Mouse (Mus musculus): Measurements from ENCODE around the gene Snrpa. TPM values are rescaled to one million over a fixed set of nuclear protein-coding genes. Genes with fewer than 3 reads are reported as not detected.

Gene Snrpa
- total RNA-seq, 4 experiments from 2014 or later: 39.6 to 48.6 (median 47.4) TPM

DNA sequence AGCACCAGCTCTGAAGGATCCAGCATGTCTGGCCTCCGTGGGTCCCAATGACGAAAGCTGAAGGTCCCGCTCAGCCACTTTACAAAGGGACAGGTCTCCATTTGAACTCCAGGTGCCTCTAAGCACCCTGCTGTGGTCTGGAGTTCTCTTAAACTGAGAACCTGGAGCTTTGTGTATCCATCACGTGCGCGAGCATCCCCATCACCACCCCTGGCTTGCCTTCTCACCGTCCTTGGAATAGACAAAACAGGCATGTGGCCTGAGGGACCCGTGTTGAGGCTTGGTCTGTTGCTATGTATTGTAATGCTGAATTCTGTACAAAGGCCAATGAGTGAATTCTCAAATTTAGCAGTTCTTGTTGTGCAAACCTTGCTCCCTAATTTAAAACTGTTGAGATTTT, 2.7 kb upstream of the Snrpa start:
- no peak for DNase-seq (ENCODE audit: low spot score)

DNA sequence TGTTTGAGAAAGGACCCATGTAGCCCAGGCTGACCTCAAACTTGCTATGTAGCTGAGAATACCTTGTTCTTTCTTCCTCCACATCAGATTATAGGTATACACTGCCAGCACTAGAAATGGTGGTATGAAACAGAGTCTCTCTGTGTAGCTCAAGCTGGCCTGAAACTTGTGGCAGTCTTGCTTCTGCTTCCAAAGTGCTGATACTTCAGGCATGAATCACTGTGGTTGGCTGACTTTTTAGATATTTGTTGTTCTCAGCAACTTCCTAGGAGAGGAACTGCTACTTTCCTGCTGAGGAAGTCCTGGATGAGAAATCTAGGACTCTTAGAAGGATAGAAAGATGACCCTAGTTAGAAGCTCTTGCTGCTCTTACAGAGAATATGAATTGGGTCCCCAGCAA, 2.3 kb upstream of the Snrpa start:
- no peak for DNase-seq (ENCODE audit: low spot score)

DNA sequence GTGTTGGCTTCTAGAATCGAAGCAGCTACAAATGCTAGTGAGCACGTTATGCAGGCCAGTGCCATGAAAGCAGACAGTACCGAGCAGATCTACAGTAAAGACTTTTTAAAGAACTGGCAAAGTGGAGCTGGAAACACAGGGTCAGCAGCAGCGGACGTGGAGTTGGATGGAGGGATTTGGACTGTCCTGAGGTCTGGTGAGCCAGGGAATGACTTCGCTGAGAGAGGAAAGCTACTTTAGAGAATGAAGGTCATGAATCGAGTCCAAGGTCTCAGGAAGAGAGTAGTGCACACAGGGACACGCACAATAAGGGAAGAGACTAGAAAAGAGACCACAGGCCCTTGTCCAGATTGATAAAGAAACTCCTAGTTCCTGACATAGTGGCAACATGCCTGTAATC, 1.6 kb upstream of the Snrpa start:
- no peak for DNase-seq (ENCODE audit: low spot score)

DNA sequence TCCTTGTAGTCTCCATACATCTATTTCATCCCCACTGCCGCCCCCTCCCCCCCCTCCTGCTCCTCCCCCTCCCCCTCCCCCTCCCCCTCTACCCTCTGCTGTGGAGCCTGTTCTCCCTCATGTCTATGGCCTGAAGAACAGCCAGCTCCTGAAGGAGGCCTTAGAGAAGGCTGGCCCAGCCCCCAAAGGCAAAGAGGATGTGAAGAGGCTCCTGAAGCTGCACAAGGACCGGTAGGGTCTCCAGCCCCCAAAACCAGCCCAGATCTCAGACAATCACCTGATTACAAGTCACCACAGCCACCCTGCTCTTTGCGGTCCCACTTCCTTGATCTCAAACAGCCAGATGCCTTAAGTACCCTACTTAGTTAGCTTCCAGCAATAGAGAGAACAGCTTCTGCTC, 1.1 kb upstream of the Snrpa start:
- no peak for DNase-seq (ENCODE audit: low spot score)

DNA sequence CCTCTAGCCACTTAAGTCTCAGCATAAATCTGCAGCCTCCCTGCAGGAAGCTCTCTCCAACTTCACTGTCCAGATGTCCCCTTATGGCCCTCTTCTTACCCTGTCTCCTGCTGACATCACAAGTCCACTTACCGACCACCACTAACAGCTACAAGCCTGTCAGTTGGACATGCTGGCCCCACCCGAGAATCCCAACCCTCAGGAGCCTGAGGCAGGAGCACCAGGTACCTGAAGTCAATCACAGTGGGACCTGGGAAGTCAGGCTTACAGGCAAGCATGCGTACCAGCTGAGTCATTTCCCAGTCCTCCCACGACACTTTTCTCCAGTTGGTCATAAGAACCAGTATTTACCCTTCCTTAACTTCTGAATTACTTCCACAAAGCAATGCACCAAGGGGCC, 2.3 kb downstream of the Snrpa start:
- no peak for DNase-seq (ENCODE audit: low spot score)

DNA sequence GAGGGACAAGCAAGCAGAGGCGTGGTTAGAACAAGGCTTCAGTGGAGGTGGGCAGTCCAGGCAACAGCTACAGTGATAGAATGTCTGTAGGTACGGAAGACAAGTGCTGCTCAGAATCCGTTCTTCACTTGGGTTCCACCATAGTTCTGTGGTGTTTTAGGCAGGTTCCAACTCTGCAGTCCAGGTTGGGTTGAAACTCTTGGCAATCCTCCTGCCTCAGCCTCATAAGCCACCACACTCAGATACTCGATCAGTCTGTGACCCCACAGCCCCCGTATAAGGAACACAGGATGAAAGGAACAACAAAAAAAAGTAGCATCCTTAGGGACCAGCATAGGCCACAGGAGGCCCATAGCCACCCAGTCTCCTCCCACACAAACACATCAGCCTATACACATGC, 3.6 kb downstream of the Snrpa start:
- DNase-seq (ENCODE audit: low spot score): no peak

DNA sequence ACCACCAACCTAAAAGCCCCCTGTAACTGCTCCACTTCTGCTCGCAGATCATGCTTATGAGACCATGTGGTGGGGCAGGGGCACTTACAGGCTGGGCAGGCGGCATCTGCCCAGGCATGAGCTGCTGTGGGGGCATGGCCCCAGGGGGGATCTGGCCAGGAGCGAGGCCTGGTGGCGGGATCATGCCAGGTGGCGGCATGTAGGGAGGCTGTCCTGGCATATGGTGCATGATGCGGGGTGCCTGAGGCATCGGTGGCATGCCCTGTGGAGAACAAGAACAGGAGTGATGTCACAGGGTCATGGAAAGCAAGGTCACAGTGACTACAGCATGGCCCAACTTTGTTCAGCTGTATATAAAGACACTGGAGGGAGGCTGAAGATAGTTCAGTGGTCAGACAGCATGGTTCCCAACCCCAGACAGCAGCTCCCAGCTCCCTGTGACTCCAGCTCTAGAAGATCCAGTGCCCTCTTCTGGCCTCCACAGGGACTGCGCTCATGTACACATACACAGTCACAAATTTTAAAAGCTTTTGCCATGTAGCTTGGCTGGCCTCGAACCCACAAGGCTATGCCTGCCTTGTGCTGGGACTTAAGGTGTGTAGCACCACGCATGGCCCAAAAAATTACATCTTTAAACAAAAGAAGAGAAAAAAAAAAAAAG, 6.7 kb downstream of the Snrpa start:
- DNase-seq (ENCODE audit: low spot score): no peak

DNA sequence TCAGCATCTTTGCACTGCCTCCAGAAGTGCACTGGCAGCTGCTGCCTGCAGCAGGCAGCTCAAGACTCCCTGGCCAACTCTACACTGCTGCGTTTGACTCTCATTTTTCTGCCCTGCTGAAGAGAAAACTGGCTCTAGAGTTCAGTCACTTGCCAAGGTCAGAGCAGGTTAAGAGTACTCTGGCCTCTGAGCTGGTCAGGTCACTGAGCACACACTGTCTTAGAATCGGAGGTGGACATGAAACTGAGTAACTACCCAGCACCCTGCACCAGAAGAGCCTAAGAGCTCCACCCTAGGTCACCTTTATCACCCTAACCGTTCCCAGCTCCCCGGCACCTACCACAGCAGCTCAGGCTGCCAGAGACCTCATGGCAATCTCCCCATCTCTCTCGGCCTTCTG, 10.1 kb downstream of the Snrpa start:
- no peak for DNase-seq (ENCODE audit: low spot score)

DNA sequence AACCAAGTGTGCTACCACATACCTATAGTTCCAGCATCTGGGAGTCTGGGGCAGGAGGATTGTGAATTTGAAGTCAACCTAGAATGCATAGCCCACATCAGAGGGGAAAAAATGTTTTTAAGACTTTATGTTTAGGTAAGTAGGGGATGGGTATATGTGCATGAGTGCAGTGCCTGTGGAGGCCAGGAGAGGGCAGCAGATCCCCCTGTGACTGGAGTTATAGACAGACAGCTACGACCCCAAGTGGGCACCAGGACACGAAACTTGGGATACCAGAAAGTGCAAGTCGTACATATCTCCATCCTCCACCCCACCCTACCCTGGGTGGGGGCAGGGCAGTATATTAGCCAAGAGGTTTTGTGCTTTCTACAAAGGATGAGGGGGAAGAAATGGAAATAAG, 11.1 kb downstream of the Snrpa start:
- no peak for DNase-seq (ENCODE audit: low spot score)

DNA sequence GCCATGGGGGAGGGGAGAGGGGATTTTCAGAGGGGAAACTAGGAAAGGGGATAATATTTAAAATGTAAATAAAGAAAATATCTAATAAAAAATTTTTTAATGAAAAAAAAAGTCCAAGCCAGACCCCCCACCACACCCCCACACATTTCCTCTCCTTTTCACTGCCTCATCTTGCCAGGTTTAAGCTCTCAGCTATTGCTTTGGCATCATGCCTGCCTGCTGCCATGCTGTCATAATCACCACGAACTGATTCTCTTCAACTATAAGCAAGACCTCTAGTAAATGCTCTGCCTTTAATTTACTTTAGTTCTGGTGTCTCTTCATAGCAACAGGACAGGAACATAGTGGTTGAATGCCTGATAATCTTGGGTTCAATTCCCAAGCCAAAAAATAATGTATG, 13.6 kb downstream of the Snrpa start:
- no peak for DNase-seq (ENCODE audit: low spot score)

DNA sequence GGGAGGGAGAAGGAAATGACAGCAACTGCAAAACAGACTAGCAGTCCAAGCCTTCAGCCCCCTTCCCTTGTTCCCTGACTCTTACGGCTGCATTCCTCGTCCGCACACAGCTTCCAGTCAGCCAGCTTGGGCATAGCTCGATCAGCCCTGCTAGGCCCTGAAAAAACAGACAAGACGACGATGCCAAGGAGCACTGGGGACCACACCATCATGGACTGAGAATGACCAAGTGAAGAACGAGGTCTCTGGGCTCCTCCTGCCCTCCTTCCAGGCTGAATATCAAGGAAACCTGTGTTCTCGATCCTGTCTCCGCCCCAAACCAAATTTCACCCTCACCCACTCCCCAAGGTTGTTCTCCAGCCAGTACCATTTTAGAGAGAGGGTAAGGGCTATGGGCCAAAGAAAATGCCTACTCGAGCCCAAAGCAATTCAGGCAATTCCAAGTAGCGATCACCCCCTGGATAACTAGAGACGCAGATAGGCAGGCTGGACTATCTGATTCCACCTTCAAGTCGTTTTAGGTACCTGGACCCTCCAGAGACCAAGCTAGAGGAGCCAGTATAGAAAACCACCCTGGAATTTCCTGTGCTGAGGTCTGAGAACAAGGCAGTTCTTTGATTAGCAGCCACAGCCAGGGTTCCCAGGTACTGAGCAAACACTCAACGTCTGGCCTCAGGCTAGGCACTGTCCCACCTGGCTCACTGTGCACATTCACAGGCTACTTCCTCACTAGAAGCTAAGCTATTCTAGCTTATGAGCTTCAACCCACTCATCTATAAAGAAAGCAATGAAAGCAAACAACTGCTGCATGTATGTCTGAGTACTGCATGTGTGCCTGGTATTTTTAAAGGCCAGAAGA, 15.0 kb downstream of the Snrpa start, which contains the start of the genes Gm21983 and Mia:
Gm21983 (minus strand) TSS at position 250 of the 859 bp plus-strand sequence.
Mia (minus strand) TSS at position 321 of the 859 bp plus-strand sequence.
- DNase-seq (ENCODE audit: low spot score): no peak

DNA sequence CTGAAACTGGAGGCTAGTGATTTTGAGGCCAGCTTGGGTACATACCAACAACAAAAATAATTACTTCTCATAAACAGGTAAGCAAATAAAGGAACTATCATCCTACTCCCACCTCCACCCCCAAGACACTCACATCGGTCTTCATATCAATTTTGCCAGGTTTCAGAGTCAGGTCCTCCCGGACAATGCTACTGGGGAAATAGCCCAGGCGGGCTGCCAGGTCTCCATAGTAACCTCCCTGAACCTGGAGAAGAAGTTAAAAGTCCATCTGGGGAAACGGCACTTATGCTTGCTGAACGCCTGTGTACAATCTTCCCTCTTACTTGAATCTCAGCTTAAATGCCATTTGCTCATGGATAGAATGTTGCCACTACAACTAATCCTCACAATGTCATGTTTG, 16.0 kb downstream of the Snrpa start:
- peak; percentile 69 for DNase-seq (ENCODE audit: low spot score)

DNA sequence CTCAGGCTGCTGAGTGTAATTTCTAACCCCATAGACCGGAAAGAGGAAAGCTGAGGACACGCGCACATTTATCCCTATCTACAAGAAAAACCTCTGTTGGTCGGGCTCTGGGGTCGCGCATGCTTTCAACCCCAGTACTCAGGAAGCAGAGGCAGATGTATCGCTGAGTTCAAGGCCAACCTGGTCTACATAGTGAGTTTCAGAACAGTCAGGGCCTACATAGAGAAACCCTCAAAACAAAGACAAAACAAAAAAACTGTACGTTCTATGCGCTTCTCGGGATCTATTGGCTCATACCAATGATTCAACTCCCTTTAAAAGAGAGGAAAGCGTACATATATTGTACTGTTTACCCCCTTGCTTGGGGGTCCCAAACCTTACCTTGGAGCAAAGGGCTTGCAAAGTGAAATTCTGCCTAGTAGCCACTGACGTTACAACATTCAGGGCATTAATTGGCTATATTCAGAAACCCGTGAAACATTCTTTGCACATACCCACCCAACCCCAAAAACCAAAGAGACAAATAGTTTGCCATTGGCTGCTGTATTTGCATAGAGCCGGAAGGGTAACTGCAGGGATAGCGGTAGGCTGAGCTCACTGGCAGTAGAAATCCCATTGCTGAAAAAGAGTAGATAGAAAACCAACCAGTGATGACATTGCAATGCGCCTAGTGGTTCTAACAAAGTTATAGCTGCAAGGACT, 16.7 kb downstream of the Snrpa start:
- DNase-seq (ENCODE audit: low spot score): no peak

DNA sequence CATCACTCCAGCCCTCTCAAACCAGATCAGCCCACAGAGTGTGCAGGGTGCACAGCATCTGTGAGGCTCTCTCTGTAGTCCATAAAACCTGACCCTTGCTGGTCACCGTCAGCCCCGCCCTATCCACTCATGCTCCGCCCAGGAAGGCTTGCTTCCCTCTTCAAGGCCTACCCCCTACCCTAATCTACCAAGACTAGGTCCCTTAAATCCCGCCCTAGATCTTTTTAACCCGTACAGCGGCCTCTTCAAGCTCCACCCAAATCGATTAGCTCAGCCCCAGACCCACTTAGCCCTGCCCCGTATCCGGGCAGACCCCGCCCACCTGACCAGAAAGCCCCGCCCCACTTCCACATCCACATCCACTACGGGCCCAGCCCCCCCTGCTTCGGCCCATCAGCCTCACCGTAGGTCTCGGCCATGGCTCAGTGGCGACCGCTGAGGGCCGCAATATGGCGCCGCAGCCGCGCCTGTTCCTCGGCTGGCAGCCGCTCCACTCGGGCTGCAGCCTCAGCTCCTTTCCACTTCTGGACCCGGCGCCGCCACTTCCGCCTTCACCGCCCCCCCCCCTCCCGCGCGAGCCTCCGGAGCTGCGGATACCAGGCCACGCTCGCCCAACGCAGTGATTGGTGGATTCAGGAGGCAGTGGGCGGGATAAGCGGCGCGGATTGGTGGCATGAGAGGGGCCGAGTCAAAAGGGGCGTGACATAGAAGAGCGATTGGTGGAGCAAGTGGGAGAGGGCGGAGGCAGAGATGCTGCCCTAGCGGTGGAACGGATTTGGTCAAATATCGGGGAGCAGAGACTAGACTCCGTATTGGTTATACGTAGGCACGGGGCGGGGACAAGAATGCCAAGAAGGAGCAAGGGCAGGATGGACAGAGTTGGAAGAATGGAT, 17.5 kb downstream of the Snrpa start, which contains the start of gene Rab4b:
Rab4b (minus strand) TSS at position 573 of the 893 bp plus-strand sequence.
- DNase-seq (ENCODE audit: low spot score): peak; percentile 99

DNA sequence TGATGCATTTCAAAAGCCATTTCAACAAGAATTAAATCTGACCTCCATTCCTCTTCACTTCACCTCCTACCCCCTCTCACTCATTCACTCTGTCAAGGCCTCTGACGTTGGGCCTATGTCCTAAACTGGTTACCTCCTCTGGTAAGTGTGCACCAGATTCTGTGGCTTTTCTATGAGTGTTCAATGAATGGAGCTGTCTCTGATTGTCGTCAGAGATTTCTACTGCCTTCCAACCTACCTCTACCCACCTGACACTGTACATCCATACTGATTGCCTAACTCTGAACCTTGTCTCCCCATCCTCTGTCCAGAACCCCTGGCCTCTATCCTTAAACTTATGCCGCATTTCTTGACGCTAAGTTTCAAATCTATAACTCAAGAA, 18.1 kb downstream of the Snrpa start:
- DNase-seq (ENCODE audit: low spot score): no peak

DNA sequence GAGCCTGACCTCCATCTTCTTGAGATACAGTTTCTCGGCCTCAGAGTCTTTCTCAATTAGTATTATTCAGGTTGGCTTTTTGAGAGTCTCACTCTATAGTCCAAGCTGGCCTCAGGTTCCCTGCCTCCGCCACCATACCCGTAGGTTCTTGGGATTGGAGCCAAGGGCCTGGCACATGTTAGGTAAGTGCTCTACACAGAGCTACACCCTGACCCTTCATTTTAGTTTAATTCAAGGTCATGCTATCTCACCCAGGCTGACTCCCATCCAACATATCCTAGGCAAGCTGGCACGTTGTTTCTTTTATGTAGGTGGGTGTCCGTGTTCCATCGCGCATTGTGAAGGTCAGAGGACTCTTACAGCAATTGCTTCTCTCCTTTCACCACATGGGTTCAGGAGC, 21.2 kb downstream of the Snrpa start:
- DNase-seq (ENCODE audit: low spot score): no peak

DNA sequence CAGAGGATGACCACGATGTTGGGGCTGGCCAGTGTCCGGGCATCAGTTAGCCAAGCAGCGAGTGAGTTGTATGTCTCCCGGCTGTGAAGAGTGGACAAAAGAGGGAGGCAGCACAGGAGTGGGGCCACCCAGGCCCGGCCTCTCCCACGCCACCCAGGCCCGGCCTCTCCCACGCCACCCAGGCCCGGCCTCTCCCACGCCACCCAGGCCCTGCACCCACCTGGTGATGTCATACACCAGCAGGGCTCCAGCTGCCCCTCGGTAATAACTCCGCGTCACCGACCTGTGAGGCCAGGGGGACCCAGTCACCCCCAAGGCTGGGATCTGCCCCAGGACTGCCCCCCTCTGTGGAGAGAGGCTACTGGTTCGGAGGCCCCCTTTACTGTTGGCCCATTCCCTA, 21.6 kb downstream of the Snrpa start:
- no peak for DNase-seq (ENCODE audit: low spot score)

DNA sequence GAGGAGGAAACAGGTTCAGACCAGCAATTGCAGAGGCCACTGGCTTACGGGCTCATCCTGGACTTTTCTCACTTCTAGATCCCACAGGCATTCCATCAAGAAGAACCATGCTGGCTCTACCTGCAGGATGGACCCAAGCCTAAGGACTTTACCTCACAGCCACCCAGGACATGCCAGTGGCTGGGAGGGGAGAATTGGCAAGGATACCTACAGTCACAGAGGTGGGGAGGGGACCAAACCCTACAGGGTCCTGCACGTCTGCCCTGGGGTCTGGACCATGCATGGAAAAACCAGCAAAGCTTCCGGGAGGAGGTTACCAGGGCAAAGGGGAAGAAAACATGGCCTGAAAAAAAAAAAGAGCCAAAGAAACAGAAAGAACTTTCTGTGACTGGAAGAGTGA, 25.1 kb downstream of the Snrpa start:
- DNase-seq (ENCODE audit: low spot score): no peak

DNA sequence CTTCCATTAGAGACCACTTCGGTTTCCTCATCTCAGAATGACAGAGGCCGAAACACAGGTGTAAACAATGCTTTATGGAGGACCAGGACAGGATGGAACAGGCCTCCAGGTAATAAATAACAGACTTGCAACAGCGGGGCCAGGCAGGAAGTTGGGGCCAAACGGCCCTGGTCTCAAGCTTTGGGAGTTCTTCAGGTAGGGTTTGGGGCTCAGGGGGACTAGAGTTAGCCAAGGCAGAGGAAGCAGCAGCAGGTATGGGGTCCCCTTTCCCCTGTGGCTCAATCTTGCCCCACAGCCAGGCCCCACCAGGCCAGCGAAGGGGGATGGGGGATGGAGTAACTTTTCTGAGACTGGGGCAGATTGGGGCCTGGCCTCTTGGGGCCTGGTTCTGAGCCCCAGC, 27.7 kb downstream of the Snrpa start:
- no peak for DNase-seq (ENCODE audit: low spot score)

DNA sequence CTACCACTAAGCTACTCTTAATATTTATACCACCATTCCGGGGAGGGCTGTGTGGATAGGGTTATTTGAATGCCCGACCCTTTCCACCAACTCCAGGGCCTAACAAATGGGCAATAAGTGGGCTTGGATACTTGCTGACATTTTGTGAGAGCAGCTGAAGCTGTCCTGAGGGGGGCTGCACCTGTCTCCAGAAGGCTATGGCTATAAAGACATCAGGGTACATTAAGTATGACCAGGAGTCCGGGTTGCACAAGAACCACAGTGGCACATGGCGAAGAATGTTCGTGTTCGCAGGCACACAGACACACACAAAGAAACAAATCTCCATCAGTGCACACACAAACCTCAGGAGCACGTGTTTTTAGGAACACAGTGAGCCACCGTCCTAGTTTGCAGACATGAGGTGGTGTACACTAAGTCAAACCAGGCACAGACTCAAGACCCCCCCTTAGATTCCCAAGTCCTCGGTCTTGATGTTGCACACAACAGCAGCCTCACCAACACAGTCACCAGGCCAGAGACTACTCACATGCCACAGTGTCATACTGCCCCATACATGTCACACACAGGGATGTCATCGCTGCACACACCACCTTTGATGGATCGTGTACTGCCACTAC, 28.5 kb downstream of the Snrpa start:
- DNase-seq (ENCODE audit: low spot score): no peak
